Mouse (Mus musculus) spleen, adult 12 weeks (tissue): ENCODE measurements around the gene Amigo1.
"Not testable (repeated sequence)": the region's sequence is repeated elsewhere in the genome, so short reads cannot be mapped to it uniquely, and the experiment has no call there.

Experiments
- DNase-seq: peaks from one replicate; pipeline ENCODE4 v3.0.0; 2022; ENCODE audit warnings: low spot score

Amigo1 gene

DNA sequence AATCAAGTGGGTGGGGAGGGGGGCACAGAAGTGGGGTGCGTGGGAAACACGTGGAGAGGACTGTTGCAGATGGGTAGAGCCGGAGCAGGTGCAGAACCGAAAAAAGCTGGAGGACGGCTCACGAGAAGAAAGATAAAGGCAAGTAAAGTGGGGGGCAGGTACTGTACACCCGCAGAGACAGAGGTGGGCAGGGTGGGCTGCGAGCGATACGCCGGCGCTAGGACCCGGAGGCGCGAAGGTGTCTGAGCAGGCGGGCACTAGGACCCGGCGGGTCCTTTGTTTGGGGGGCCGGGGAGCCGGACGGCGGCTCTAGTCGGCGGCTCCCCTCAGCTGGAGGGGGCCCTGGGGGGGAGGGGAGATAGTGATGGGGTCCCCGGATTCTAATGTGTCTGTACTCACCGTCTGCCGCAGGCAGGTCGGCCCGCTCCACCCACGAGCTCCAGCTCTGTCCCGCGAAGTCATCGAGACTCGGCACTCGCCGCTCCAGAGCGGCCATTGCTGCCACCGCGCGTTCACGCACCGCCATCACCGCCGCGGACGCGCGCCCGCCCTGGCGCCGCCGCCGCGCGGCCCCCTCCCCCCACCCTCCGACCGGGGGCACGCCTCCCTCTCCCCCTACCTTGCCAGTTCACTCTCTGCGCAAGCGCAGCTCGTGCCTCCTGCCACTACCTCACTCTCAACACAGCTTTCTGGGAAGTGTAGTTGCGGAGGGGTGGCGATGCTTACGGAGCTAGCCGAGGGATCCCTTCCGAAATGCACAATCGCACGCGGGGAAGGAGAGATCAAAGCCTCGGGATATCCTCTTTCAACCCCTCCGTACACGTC lies 24.0 kb downstream of the Amigo1 start:
- DNase-seq, result peak; percentile 72

DNA sequence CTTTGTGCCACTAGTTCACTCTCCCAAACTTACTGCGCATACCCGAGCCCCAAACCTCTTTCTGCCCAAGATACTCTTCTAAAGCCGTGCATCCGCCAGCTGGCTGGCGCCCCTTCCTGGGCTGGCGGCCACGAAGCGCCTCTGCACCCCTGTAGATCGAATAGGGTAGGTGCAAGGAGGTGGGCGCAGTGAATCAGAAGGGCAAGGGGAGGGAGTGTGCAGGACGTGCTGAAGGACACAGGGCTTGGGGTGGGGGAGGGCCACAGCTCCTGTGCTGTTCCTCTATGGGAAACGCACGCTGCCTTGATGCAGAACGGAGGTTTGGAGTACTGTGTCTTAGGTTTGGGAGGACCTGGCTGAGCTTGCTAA lies 24.6 kb downstream of the Amigo1 start, which contains the start of gene Atxn7l2:
TSS of gene Atxn7l2 (minus strand) at position 164 of the 369 bp plus-strand sequence.
- no peak for DNase-seq

DNA sequence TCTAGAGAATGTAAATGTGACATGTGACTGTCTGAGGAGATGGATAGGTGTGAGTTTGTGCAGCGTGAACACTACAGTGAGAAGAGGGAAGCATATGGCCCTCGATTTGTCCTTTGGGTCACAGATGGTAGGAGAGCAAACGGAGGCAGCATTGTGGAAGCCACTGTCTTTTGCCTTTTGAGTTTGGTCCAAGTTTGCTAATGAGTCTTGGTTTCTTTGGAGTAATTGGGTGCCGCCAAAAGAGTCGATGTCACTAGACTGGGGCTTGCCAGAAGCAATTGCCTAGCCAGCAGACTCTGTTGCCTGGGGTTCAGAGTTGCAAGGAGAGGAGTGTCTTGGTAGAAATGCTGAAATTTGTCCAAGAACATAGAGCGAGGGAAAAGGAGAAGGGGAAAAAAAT lies 25.7 kb downstream of the Amigo1 start:
- no peak for DNase-seq

DNA sequence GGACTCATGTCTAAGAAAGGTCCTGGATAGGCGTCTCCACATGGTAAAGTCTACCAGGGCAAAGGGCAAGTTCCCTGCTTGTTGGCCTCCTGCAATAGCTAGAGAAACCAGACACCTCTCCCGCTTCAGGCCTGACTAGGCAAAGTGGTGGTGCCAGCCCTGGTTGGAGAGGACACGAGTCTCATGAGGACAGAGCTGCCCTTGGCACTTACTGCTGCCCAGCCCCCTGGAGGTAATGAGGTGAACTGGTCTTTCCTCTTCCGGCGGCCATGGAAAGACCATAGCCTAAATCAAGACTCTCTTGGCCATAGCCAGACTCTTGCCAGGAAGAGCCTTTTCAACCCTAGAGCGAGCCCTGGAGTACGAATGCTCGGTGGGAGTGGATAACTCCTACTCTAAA lies 26.3 kb downstream of the Amigo1 start:
- DNase-seq, result no peak

DNA sequence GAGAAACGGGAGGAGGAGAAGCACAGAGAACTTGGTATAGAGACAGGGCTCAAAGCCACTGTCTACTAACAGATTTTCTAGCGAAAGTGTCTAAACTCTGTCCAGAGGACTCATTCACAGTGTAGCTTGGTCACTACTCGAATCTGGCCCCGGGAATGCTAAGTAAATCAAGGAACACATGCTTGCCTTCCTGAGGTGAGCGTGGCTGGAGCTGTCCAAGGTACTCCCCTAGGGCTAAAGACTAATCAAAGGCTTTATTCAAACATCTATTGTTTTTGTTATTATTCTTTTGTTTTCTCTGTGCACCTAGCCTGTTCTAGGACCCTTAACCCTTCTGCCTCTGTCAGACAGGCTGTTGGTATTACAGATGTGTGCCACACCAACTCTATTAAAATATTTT lies 28.6 kb downstream of the Amigo1 start:
- DNase-seq, result no peak

DNA sequence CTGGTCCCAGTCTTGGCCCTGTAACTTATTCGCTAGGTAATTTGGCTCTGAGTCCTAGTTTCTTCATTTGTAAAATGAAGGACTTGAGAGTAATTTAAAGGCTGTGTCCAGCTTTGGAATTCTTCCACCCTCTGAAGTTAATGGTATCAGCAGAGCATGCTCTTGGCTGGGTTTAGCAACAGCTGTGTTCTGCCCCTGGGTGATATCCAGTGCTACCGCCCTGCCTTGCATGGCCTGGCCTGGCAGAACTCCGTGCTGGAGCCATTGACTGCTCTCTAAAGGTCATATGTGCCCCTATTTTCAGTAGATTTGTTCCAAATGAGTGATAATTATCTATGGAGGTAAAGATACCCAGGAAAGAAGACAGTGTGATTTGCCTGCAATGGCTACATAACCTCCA lies 34.5 kb downstream of the Amigo1 start:
- DNase-seq, result no peak

DNA sequence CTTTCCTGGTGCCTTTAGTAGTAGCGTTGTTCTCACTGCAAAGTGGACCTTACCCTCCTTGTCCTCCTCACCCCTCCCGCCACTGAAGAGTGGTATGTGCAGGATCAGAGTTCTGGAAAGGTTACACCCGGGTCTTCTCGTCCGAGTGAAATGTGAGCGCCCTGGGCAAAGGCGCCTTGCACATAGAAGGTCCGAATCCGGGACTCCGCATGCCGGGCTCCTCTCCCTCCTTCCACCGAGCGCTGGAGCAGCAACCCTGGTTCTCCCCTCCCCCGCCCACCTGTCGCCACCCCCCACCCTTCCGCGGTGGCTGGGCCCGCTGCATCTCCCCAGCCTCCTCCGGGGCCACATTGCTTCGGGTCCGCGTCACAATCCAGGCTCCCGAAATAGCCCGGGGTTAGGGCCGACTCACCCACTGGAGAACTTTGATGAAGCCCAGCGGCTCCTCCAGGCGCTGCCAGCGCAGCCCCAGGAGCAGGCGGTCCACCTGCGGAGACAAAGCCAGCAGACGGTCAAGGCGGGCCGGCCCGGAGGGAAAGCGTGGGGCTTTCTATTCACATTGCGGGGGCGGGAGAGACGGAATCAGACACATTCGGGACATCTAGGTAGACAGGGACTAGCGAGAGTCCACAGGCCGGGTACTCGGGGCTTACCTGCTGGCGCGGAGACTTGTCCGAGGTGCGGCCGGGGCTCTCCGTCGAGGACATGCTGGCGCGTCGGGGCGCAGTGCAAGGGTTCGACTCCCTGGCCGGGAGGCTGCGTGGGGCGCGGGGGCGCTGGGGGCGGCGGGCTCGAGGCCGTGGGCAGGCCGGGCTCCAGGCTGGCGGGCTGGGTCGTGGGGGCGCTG lies 39.8 kb downstream of the Amigo1 start:
- DNase-seq, result no peak

DNA sequence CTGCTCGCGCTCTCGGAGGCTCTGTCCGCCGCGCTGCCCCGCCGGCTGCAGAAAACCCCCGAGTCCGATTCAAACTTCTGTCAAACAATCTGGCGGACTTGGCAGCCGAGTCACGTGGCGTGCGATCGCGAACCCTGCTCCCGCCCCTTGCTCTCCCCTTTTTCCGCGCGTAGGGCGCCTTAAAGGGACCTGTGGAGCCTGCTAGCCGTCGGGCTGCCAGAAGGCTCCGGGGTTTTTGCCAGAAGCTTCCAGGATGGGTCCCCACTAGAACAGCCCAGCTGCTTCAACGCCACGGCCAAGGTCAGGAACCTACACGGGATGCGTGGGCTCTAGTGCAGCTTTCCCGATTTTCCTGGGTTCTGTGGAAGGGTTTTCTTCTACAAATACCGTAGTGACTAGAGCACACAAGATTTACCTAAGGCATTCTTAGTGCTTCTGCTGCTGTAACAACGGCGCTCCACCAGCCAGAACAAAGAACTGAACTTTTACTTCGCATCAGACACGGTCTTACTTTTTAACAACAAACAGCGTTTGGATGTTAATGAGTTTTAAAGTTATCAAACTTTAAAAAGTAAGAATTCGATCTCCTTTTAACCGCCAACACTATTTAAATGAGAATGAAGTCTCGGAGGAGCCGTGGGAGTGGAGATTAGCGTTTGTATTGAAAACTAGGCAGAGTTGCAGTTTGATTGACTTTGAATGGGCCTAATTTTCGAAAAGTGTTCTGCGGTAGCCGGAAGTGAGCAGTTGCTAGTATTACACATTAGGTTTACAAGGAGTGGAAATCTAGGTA lies 40.6 kb downstream of the Amigo1 start, which contains the start of gene Sypl2:
TSS of gene Sypl2 (minus strand) at position 91 of the 793 bp plus-strand sequence.
- DNase-seq, result no peak

DNA sequence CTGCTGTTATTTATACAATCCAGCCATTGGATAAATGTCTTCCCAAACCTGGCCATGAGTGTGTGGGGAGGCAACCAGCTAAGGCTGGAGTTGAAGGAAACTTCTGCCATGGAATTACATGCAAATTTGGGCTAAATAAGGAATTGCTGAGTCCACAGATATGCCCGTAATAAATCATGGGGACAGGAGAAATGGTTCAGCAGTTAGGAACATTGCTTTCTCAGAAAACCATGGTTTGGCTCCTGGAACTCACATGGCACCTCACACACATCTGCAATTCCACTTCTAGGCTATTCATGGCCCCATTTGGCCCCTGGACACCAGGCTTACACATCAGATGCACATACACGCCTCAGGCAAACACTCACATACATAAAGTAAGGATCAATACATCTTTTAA lies 41.4 kb downstream of the Amigo1 start:
- DNase-seq, result no peak

DNA sequence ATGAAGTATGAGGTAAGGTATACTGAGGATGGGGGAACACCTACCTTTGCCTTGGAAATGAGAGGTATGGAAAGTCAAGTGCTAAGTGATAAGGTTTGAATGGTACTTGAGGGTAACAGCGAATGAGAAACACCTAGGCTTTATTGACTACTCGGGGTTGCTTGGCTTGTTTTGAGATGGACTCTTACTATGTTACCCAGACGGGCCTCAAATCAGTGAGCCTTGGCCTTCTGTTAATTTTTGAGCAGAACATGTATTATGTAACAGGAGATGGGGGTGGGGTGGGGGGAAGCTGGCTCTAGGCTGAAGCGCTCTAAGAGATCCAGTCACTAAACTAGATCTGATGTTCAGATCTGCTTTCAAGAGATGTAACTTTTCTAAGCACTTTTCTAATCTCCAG lies 45.5 kb downstream of the Amigo1 start:
- DNase-seq, result no peak

DNA sequence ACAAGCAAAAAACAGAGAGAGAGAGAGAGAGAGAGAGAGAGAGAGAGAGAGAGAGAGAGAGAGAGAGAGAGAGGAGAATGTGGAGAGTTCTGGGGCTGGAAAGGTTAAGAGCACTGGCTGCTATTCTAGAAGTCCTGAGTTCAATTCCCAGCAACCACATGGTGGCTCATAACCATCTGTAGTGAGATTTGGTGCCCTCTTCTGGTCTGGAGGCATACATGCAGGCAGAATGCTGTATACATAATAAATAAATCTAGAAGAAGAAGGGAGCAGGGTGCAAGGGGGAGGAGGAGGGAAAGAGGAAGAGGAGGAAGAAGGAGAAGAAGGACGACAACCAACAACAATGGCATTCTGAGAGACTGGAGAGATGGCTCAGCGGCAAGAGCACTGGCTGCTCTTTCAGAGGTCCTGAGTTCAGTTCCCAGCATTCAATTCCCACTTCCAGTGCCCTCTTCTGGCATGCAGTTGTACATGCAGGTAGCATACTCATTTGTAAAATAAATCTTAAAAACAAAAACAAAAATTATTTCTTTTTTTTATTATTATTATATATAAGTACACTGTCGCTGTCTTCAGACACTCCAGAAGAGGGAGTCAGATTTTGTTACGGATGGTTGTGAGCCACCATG lies 51.5 kb downstream of the Amigo1 start:
- not testable (repeated sequence) for DNase-seq

DNA sequence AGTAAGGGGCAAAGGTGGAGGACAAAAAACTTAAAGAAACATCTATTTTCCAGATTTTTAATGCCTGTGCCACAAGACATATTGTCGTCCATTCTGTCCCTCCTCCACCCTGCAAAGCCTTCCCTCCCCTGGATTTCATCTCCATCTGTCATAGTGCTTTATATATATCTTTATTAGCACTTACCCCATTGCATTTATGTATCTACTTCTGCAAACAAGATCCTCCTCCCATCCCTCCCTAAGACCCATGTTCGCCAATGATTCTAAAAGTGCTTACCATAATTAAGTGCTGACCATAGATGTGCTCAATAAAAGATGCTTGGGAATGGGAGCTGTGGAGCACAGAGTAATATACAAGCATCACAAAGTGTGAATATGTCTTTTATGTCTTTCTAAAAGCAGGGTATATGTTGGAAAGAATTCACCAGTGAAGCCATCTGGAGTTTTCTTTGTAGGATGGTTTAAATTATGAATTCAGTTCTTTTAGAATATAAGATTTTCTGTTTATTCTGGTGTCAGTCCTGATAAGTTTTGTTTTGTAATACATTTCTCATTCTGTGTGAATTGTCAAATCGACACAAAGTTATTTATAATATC lies 55.2 kb downstream of the Amigo1 start:
- no peak for DNase-seq
